Mouse (Mus musculus): ENCODE results near the gene Dync1h1.

GRCm38 (mm10) chr12:110651464-110651863, 50.2 kb downstream of the Dync1h1 start:
- TF ChIP-seq ZC3H11A (IDR thresholded peaks at IDR 0.05; ENCODE audit: borderline replicate concordance, low read depth, low read length) (no peak), MAFK (IDR thresholded peaks at IDR 0.05; ENCODE audit: insufficient read depth, low read depth, low read length) (no peak), HCFC1 (IDR thresholded peaks at IDR 0.05; ENCODE audit: borderline replicate concordance, insufficient read depth, low read length) (no peak)
